Mouse (Mus musculus) bone marrow macrophage, adult 2 months (primary cell): Measurements from ENCODE around the gene Il27ra.

Experiments
- CTCF ChIP-seq: IDR thresholded peaks from 2 replicates; pipeline ENCODE4 v1.5.1; 2012; ENCODE audit warnings: low read depth, mild to moderate bottlenecking, low read length, moderate library complexity
- POLR2A ChIP-seq: IDR thresholded peaks from 2 replicates; pipeline ENCODE4 v1.6.1; 2012; ENCODE audit warnings: mild to moderate bottlenecking, low read depth, low read length, borderline replicate concordance

DNA sequence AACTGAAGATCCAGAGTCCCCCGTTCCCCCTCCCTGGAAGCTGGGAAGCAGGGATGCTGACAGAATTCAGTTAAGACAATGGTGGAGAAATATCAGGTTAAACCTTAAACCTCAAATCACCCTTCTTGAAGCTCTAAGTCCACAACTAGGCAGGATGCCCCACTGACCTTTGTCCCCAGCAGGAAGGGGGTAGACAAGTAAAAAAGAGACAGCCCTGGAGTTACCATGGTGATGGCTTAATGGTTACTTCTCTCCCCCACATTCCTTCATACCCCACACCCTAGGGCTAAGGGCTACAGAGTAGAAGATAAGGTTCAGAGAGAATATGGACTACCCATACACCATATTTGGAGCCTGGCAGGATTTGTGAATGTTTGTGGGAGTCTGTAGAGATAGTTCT is 18.8 kb downstream of the Il27ra start:
- TF ChIP-seq POLR2A (no peak), CTCF (no peak)
